Mouse (Mus musculus): ENCODE data around the gene Olfr31.

- TF ChIP-seq GATA1 (IDR thresholded peaks at IDR 0.05; ENCODE audit: borderline replicate concordance, low read length) (no peak), FLI1 (IDR thresholded peaks at IDR 0.05; ENCODE audit: low read length) (no peak)
Observed at GRCm38 (mm10) chr14:14346813-14347100, 24.1 kb downstream of the Olfr31 start.
